Comparison of ENCODE assay signal across 8 mouse cellular contexts in the genomic region with DNA sequence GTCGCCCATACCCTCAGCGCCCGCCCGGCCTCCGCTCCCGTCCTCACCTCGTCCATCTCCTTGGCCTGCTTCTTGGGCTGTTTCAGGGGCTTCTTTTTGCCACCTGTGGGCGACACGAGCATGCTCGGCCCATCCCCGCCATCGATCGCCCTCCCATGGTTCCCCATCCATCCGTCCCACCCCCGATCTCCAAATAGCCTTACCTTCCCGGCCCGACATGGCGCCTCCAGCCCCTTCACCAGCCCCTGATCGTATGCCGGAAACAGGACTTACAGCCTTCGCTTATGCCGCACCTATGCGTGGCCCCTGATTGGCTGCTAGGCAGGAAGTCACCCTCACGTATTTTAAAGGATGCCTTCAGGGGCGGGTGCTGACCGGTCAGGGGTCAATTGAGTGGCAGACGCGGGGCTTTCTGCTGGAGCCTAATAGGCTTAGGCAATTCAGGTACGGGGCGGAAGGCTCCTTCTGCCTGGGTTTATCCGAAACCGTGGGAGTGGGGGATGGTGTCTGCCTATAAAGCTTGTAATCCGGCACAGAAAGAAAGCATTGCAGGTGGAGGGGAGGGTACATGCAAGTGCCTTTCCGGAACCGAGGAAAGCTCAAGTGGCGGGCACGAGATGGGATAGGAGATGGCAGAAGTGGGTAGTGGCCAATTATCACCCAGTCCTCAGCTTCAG. TPM values are rescaled to one million over a fixed set of nuclear protein-coding genes. Genes with fewer than 3 reads are reported as not detected.
DNase-seq lines count a peak whose midpoint lies in the region; ATAC-seq lines count a peak whose summit lies in the region.

A gene (plus strand): TSS at position 370 of the 677 bp plus-strand sequence.
A gene (minus strand): TSS at position 464 of the 677 bp plus-strand sequence.

- DNase-seq in CD8-positive naive resting alpha-beta T cell, adult 2 months (ENCODE audit: low read depth in 2 of 2, low spot score in 2 of 2) = peak; percentile 71 to 80
- peak; percentile 89 for DNase-seq in forebrain, embryonic 10.5 days (ENCODE audit: extremely low spot score, low spot score)
- DNase-seq in kidney, postnatal 25 days = peak; percentile 87 to 95
- DNase-seq in liver, embryonic 13.5 days = peak; percentile 89
- peak; percentile 78 to 83 for DNase-seq in natural killer cell, adult 2 months (ENCODE audit: low spot score in 2 of 2)

- ATAC-seq in heart, embryonic 15.5 days (replicated peaks; ENCODE audit: insufficient number of reproducible peaks, insufficient read depth, low FRiP score, low read depth) = peak; percentile 95
- peak; percentile 98 for ATAC-seq in liver, embryonic 13.5 days (ENCODE audit: low read depth)
- peak; percentile 98 for ATAC-seq in stomach, embryonic 14.5 days (ENCODE audit: insufficient number of reproducible peaks, insufficient read depth, low FRiP score, low read depth)

- peak within 1 kb of the TSS; percentile 78 for H3K4me3 ChIP-seq in brown adipose tissue, adult 24 weeks (ENCODE audit: insufficient read depth, low read depth, low read length)
- peak within 1 kb of the TSS; percentile 91 for H3K4me3 ChIP-seq in forebrain, embryonic 10.5 days
- H3K4me3 ChIP-seq in heart, embryonic 15.5 days = peak within 1 kb of the TSS; percentile 94
- H3K4me3 ChIP-seq in liver, embryonic 13.5 days (replicated peaks) = peak within 1 kb of the TSS; percentile 88
- peak within 1 kb of the TSS; percentile 74 for H3K4me3 ChIP-seq in stomach, embryonic 14.5 days (ENCODE audit: low read depth, low read length)

- peak within 1 kb of the TSS; percentile 75 for H3K4me2 ChIP-seq in heart, embryonic 15.5 days
- H3K4me2 ChIP-seq in liver, embryonic 13.5 days = peak within 1 kb of the TSS; percentile 80
- peak within 1 kb of the TSS; percentile 54 for H3K4me2 ChIP-seq in stomach, embryonic 14.5 days (replicated peaks; ENCODE audit: low read depth, low read length)

- peak within 1 kb of the TSS; percentile 87 for H3K9ac ChIP-seq in heart, embryonic 15.5 days
- H3K9ac ChIP-seq in liver, embryonic 13.5 days = peak within 1 kb of the TSS; percentile 92
- H3K9ac ChIP-seq in stomach, embryonic 14.5 days (replicated peaks; ENCODE audit: low read depth, low read length) = peak within 1 kb of the TSS; percentile 72

- H3K9me3 ChIP-seq in forebrain, embryonic 10.5 days = no peaks in the 10 kb centered on the region
- H3K9me3 ChIP-seq in heart, embryonic 15.5 days (replicated peaks) = no peaks in the 10 kb centered on the region
- H3K9me3 ChIP-seq in liver, embryonic 13.5 days (replicated peaks) = no peaks in the 10 kb centered on the region
- no peaks in the 10 kb centered on the region for H3K9me3 ChIP-seq in stomach, embryonic 14.5 days (ENCODE audit: control insufficient read depth, low read depth, low read length)

- H3K4me1 ChIP-seq in brown adipose tissue, adult 24 weeks (ENCODE audit: control insufficient read depth, insufficient read depth, insufficient read length, low read length) = no peaks in the 10 kb centered on the region
- H3K4me1 ChIP-seq in forebrain, embryonic 10.5 days = peaks cover 35% of the 10 kb centered on the region
- H3K4me1 ChIP-seq in heart, embryonic 15.5 days (replicated peaks) = peaks cover 18% of the 10 kb centered on the region
- peaks cover 40% of the 10 kb centered on the region for H3K4me1 ChIP-seq in liver, embryonic 13.5 days (replicated peaks)
- peaks cover 16% of the 10 kb centered on the region; the same call in 1 of the 2 replicates for H3K4me1 ChIP-seq in stomach, embryonic 14.5 days (ENCODE audit: control insufficient read depth, insufficient read depth, low read length)

- no peaks in the 10 kb centered on the region for H3K27me3 ChIP-seq in forebrain, embryonic 10.5 days (ENCODE audit: poor library complexity, severe bottlenecking)
- H3K27me3 ChIP-seq in heart, embryonic 15.5 days = no peaks in the 10 kb centered on the region
- H3K27me3 ChIP-seq in liver, embryonic 13.5 days = no peaks in the 10 kb centered on the region
- no peaks in the 10 kb centered on the region for H3K27me3 ChIP-seq in stomach, embryonic 14.5 days (ENCODE audit: control insufficient read depth, insufficient read depth, low read length)

- peaks cover 31% of the 10 kb centered on the region for H3K36me3 ChIP-seq in forebrain, embryonic 10.5 days (replicated peaks)
- peaks cover 17% of the 10 kb centered on the region for H3K36me3 ChIP-seq in heart, embryonic 15.5 days
- H3K36me3 ChIP-seq in liver, embryonic 13.5 days = peaks cover 29% of the 10 kb centered on the region
- H3K36me3 ChIP-seq in stomach, embryonic 14.5 days (ENCODE audit: control insufficient read depth, insufficient read depth, low read length) = peaks cover 4% of the 10 kb centered on the region

- peak within 1 kb of the TSS; percentile 20; the same call in 1 of the 2 replicates for H3K27ac ChIP-seq in brown adipose tissue, adult 24 weeks (replicated peaks; ENCODE audit: low read depth, low read length)
- H3K27ac ChIP-seq in forebrain, embryonic 10.5 days = peak within 1 kb of the TSS; percentile 93
- peak within 1 kb of the TSS; percentile 83 for H3K27ac ChIP-seq in heart, embryonic 15.5 days
- peak within 1 kb of the TSS; percentile 77 for H3K27ac ChIP-seq in liver, embryonic 13.5 days
- H3K27ac ChIP-seq in stomach, embryonic 14.5 days (ENCODE audit: low read length) = peak within 1 kb of the TSS; percentile 50

- WGBS in forebrain, embryonic 10.5 days = under 1% methylated on average over 37 of the region's 37 CpGs
- under 1% methylated on average over 37 of the region's 37 CpGs for WGBS in heart, embryonic 15.5 days
- under 1% methylated on average over 37 of the region's 37 CpGs for WGBS in liver, embryonic 13.5 days (ENCODE audit: insufficient replicate concordance)
- WGBS in stomach, embryonic 14.5 days = under 1% methylated on average over 37 of the region's 37 CpGs

RNA-seq across cellular contexts. Expression of the first gene that starts in this region (rescaled TPM):
- 10.8 and 14.4 TPM in 2 replicates for polyA plus RNA-seq in brown adipose tissue, adult 24 weeks (2012; ENCODE audit: insufficient read depth, insufficient read length, missing spikeins)
- 13.3 and 14.7 TPM in 2 replicates for polyA plus RNA-seq in forebrain, embryonic 10.5 days (2016; fragmentation: Nextera tagmentation; extraction: Ambion mirVana)
- 14.2 and 14.3 TPM in 2 replicates for polyA plus RNA-seq in heart, embryonic 15.5 days (2015; fragmentation: Nextera tagmentation; extraction: Ambion mirVana)
- polyA plus RNA-seq in liver, embryonic 13.5 days (2015; fragmentation: Nextera tagmentation; extraction: Ambion mirVana) = 14.6 and 14.7 TPM in 2 replicates
- polyA plus RNA-seq in stomach, embryonic 14.5 days (2014; fragmentation: Nextera tagmentation; extraction: Ambion mirVana) = 12.9 and 13.1 TPM in 2 replicates

RNA-seq across cellular contexts. Expression of the second gene that starts in this region (rescaled TPM):
- 232 and 572 TPM in 2 replicates for polyA plus RNA-seq in brown adipose tissue, adult 24 weeks (2012; ENCODE audit: insufficient read depth, insufficient read length, missing spikeins)
- polyA plus RNA-seq in forebrain, embryonic 10.5 days (2016; fragmentation: Nextera tagmentation; extraction: Ambion mirVana) = 793 and 804 TPM in 2 replicates
- 417 and 539 TPM in 2 replicates for polyA plus RNA-seq in heart, embryonic 15.5 days (2015; fragmentation: Nextera tagmentation; extraction: Ambion mirVana)
- 480 and 506 TPM in 2 replicates for polyA plus RNA-seq in liver, embryonic 13.5 days (2015; fragmentation: Nextera tagmentation; extraction: Ambion mirVana)
- polyA plus RNA-seq in stomach, embryonic 14.5 days (2014; fragmentation: Nextera tagmentation; extraction: Ambion mirVana) = 633 and 676 TPM in 2 replicates

Comparison
In these comparisons a context has a peak if more than half of its experiments do, and no peak if none do; other contexts are left out.
1. Peak in every context shown above with its lines: DNase-seq, ATAC-seq, H3K4me3 ChIP-seq and H3K27ac ChIP-seq.
2. H3K27ac ChIP-seq: peak in every context shown above with its lines; median percentile 93 in forebrain, embryonic 10.5 days; 83 in heart, embryonic 15.5 days; 77 in liver, embryonic 13.5 days; 50 in stomach, embryonic 14.5 days; 20 in brown adipose tissue, adult 24 weeks.